In genomic region chr3:84270624-84270995, GRCm38 (mm10) we compare ENCODE assay signal across 9 mouse cellular contexts. TPM values are rescaled to one million over a fixed set of nuclear protein-coding genes. Genes with fewer than 3 reads are reported as not detected.
DNase-seq lines count a peak whose midpoint lies in the region; ATAC-seq lines count a peak whose summit lies in the region.
"Had no signal": no experiment of that assay in that cellular context is flagged by ENCODE, and none has a peak within 500 bp of the region (broad histone marks: within the 10 kb centered on the region; RNA-seq: fewer than 3 reads in every experiment).

No protein-coding gene starts in this region.

- ATAC-seq in frontal cortex, adult (ENCODE audit: low TSS enrichment): peak; percentile 27; the same call in 1 of the 2 replicates
- peak; percentile 89 for ATAC-seq in intestine, embryonic 15.5 days
- peak; percentile 77 for ATAC-seq in midbrain, embryonic 12.5 days (ENCODE audit: low FRiP score, low read depth)

- H3K36me3 ChIP-seq in intestine, embryonic 15.5 days: no peaks in the 10 kb centered on the region
- H3K36me3 ChIP-seq in midbrain, embryonic 12.5 days: peaks cover 4% of the 10 kb centered on the region

- H3K4me1 ChIP-seq in intestine, embryonic 15.5 days (replicated peaks): peaks cover 12% of the 10 kb centered on the region
- H3K4me1 ChIP-seq in midbrain, embryonic 12.5 days: peaks cover 36% of the 10 kb centered on the region
- H3K4me1 ChIP-seq: megakaryocyte, embryonic 14.5 days had no signal

- H3K9ac ChIP-seq in intestine, embryonic 15.5 days: peak overlapping the region; percentile 22
- H3K9ac ChIP-seq in midbrain, embryonic 12.5 days (replicated peaks): 0 out of 2 replicates have a peak overlapping the region, but pooled peaks have one; percentile 12

- no peak for DNase-seq in frontal cortex, postnatal 10 days (ENCODE audit: low spot score in 2 of 2)
- peak; percentile 55 for DNase-seq in embryo, embryonic 9.5 days (ENCODE audit: extremely low spot score)
- no peak for DNase-seq in adrenal gland, postnatal 36 days
- no peak for DNase-seq in c-Kit-positive CD71-positive TER-119-positive erythroid progenitor cells, embryonic 14.5 days (ENCODE audit: low spot score)
- DNase-seq in adrenal gland, adult 2 months: no peak

- no peaks in the 10 kb centered on the region for H3K9me3 ChIP-seq in intestine, embryonic 15.5 days
- H3K9me3 ChIP-seq in midbrain, embryonic 12.5 days: no peaks in the 10 kb centered on the region

- H3K27me3 ChIP-seq in intestine, embryonic 15.5 days (replicated peaks): no peaks in the 10 kb centered on the region
- H3K27me3 ChIP-seq in midbrain, embryonic 12.5 days: peaks cover under 1% of the 10 kb centered on the region; the same call in 1 of the 2 replicates

- WGBS in intestine, embryonic 15.5 days: 3% methylated on average over 3 of the region's 3 CpGs
- WGBS in midbrain, embryonic 12.5 days: 8% methylated on average over 3 of the region's 3 CpGs

- peak overlapping the region; percentile 28 for H3K4me3 ChIP-seq in intestine, embryonic 15.5 days (replicated peaks)
- H3K4me3 ChIP-seq in midbrain, embryonic 12.5 days: peak overlapping the region; percentile 6; the same call in 1 of the 2 replicates
- H3K4me3 ChIP-seq: megakaryocyte, embryonic 14.5 days had no signal

- peak overlapping the region; percentile 83 for H3K27ac ChIP-seq in intestine, embryonic 15.5 days
- 0 out of 2 replicates have a peak overlapping the region, but pooled peaks have one; percentile 1 for H3K27ac ChIP-seq in midbrain, embryonic 12.5 days (replicated peaks)

- H3K4me2 ChIP-seq in intestine, embryonic 15.5 days (replicated peaks): peak overlapping the region; percentile 46
- H3K4me2 ChIP-seq in midbrain, embryonic 12.5 days (replicated peaks): peak overlapping the region; percentile 31

RNA-seq across cellular contexts. Expression of gene Trim2, which starts 36.1 kb away (rescaled TPM):
- 50.1 and 57.2 TPM in 2 replicates for polyA plus RNA-seq in intestine, embryonic 15.5 days (2015; fragmentation: Nextera tagmentation; extraction: Ambion mirVana)
- 176 and 184 TPM in 2 replicates for polyA plus RNA-seq in midbrain, embryonic 12.5 days (2016; fragmentation: Nextera tagmentation; extraction: Ambion mirVana)
- 10 to 100 TPM; 36.9 to 88.8 TPM for total RNA-seq in adrenal gland, postnatal 36 days (2021)
- total RNA-seq in adrenal gland, adult 2 months (2021): 100 to 1,000 TPM in 1 of 2 experiments, 10 to 100 TPM in 1; 34.1 to 125 TPM
- 58.3 and 115 TPM in 2 replicates for polyA plus RNA-seq in adrenal gland, adult 2 months (2012; rRNA removed)

Comparison
In these comparisons a context has a peak if more than half of its experiments do, and no peak if none do; other contexts are left out.
1. ATAC-seq: peak in every context shown above with its lines; median percentile 89 in intestine, embryonic 15.5 days; 77 in midbrain, embryonic 12.5 days; 27 in frontal cortex, adult.